In genomic region chr12:45001996-45002395, GRCm38 (mm10) we compare ENCODE assay signal across 18 mouse cellular contexts.
A peak's percentile ranks its signal among the peaks of the same experiment; 100 is the strongest.
DNase-seq lines count a peak whose midpoint lies in the region; ATAC-seq lines count a peak whose summit lies in the region.
"Had no signal": no experiment of that assay in that cellular context is flagged by ENCODE, and none has a peak within 500 bp of the region (broad histone marks: within the 10 kb centered on the region; RNA-seq: fewer than 3 reads in every experiment).

No protein-coding gene starts in this region.

- DNase-seq in 416B (ENCODE audit: low read depth): peak; percentile 58
- DNase-seq in kidney, postnatal 36 days: no peak
- no peak for DNase-seq in layer of hippocampus, postnatal 25 days (ENCODE audit: extremely low spot score in 1 of 2, low spot score in 1 of 2)
- DNase-seq: adrenal gland, adult 2 months; adrenal gland, adult 8-10 months; adrenal gland, postnatal 10 days; adrenal gland, postnatal 14 days; adrenal gland, postnatal 25 days; adrenal gland, postnatal 36 days; B cell, adult 2 months; cerebellum, adult 11 months; cerebellum, adult 11-12 months; cerebellum, adult 18-20 months; cerebellum, adult 2 months had no signal

- ATAC-seq in hematopoietic stem cell, adult 5-6 weeks (replicated peaks in 1 of 2; ENCODE audit: insufficient read depth in 1 of 2, low FRiP score in 2 of 2, low TSS enrichment in 1 of 2, low read depth in 1 of 2, poor library complexity in 2 of 2, severe bottlenecking in 2 of 2): peak; percentile 24 to 57; a peak in 2 of 4 replicates
- ATAC-seq: activated CD4-positive, CD25-positive, alpha-beta regulatory T cell, adult 4 months; CD4-positive, CD25-positive, alpha-beta regulatory T cell, adult 4 months; Patski had no signal
